Mouse (Mus musculus): ENCODE measurements at regions not wholly inside any gene's neighbourhood (a gene's known extent, or its start where the extent isn't known, plus 50 kb on each side); places are given as distances from the start of the nearest gene placed in this dataset.
"Not testable (repeated sequence)": the region's sequence is repeated elsewhere in the genome, so short reads cannot be mapped to it uniquely, and the experiment has no call there.

DNA sequence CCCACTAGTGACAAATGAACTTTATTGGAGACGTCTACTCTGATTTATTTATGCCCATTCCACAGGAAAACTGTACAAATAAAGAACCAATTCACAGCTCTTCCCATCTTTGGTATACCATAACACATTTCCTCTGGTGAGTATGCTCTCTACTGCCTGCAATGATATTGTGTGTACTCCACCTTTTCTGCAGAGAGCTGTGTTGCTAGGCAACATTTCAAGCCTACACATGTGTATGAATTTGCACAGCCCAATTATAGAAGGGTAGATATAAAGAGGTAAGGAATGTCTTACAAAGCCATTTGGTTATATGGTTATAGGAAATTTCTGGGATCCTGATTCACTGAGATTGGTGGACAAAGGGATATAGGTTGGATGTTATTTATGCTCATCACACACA is 227.4 kb downstream of the 4931408C20Rik start:
- no peak for DNase-seq

DNA sequence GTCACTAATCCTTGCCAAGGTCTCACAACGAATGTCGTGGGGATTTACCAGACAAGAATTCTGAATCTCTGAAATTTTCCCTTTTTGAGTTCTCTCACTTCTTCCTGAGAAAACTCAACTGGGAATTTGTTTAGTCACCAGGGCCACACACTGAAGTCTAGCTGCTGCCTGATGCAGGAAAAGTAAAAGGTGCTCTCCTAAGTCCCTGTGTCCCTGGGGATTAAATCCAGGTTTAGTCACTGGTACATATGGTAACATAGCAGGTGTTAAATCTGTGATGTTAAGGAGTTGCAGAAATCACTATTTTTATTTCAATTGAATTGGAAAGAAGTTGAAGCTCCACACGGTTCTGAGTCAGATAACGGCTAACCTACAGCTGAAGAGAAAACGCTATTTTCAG is 260.9 kb downstream of the 4931408C20Rik start:
- no peak for DNase-seq

DNA sequence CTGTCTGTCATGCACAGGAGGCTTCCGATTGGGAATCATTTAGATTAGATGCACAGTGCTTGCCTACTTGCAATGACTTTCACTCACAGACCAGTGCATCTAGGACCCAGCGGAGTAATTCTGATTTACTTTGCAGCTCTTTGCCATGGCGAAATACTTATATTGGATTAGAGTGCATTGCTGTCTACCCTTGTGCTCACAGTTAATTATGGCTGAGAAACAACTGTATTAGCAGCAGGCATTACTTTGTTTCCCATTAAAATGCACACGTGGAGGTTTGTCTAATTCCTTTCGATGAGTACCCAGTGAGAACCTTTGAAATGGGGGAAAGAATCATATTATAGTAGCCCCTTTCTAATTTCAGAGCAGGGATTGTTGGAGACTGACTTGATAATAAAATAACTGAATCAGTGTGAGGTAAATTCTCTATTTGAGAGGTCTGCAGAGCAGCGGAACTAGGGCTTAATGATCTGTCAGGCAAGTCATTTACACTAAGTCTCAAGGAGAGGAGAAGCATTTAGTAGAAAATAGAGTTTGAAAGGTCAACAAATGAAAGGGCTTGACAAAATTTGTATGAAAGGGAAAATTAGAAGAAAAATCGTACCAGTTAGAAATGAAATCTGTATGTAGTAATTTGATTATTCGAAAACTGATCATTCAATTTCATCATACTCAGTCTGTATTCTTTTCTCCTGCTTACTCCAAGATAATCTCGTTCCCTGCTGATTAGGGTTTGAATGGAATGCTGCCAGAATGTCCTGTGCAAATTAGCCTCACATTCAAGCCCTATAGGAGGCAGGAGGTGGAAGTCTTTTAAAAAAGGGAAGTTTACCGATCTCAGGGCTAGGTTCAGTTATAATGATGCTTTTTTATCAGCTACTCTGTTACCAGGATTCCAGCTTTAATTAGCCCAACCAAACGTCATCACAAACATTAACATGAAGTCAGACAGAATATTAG is 299.0 kb downstream of the 4931408C20Rik start:
- DNase-seq: no peak

- no peak for DNase-seq
Measured at GRCm38 (mm10) chr1:26340543-26340942, 346.7 kb downstream of the 4931408C20Rik start.

DNA sequence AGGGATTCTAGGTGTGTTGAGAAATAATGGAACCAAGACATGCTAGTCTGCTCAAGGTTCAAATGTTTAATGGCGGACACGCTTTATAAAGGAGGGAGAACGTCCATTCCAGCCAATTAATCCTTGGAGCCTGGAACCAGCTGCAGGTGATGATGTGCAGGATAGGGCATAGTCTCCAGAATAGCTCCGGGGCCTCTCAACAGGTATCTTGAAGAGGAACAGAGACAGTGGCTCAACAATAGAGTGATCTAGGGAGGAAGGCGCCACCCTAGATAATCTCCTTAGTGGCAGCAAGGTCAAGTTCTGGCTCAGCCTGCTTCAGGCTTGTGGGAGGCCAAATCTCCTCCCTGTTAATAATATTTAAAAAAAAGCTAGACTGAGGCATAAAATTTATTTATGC is 347.4 kb downstream of the 4931408C20Rik start:
- not testable (repeated sequence) for DNase-seq

GRCm38 (mm10) chr1:26289582-26289981 is 397.7 kb downstream of the 4931408C20Rik start:
- DNase-seq: no peak

DNA sequence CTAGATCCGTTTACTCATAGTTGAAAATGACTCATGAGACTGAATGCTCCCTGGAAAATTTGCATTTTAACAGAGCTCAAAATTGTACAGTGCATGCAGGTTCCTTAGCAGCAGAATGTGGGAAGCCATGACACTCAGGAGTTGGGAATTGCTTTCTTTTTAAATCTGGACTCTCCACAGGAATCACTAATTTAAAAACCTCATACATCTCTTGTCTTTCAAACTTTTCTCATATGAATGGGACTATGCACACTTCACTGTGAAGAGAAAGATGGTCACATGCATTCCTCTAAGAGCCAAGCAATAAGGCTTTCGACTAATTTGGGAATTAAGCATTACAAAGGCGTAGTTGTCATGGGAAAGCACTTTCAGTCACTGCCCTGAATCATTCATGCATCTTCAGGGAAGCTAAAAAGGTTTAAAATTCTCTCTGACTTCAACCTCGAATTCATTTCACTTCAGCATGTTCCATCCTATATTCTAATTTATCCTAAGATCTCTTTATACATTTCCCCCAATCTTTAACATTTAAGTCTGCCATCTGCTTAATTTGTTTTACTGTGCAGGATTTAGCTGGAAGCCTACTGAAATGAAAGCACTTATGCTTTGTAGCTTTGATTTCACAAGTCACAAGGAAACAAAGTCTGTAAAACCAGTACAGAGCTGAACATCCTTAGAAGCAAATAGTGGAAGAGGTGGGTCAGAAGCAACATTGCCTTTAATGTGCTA is 404.2 kb downstream of the 4931408C20Rik start:
- no peak for DNase-seq

GRCm38 (mm10) chr1:26276606-26277005 is 410.7 kb downstream of the 4931408C20Rik start:
- no peak for DNase-seq

DNA sequence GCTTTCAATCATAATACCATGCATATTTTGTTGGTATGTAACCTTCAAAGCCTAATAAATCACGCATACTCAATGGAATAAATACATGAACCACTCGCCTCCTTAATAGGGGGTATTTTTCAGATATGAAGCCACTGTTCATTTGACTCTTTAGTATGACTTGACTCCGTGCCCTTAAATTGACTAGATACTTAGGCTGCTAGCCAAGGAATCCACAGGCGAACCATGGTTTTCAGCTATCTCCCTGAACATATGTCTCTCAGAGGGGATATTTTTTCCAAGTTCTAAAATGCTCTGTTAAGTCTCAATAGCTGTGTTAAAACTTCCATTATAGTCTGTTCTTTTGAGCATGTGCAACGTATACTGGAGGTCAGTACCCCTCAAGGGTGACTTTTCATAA is 413.8 kb upstream of the Adgrb3 start:
- DNase-seq: peak; percentile 11 to 50

DNA sequence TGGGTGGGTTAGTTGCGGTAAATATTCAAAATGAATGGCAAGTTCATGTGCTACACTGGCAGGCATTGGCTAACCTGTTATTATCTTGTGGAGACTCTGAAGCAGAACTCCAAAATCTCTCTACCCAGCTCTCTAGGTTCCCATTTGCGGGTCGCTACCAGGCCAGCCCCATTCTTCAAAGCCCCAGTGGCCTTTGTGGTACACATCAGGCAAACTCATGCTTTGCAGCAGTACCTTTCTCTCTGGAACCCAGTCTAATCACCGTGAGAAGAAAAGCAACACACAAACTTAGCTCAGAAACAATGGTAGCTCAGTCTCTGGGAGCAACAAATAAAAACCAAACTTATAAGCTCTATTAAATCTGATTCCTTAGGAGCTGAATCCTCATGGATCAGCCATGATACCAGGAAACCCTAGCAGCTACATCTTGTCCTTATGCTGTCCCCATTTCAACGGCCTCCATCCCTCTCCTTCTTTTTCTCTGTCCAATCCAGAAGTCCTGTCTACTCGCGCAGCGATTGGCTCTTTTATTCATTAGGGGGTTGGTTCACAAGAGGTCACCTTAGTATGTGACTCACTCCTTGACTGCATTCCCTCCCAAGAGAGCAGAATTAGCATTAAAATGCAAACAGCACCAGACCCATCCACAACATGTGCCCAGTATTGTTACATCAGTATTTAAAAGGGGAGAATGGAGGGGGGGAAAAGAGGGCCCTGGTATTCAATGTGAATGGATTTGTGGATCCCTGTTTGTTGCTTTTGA is 400.0 kb upstream of the Adgrb3 start:
- no peak for DNase-seq

GRCm38 (mm10) chr1:26204443-26204842 is 374.9 kb upstream of the Adgrb3 start:
- DNase-seq: no peak
